Mouse (Mus musculus): ENCODE results near the gene Wdr60.
"Not testable (repeated sequence)": the region's sequence is repeated elsewhere in the genome, so short reads cannot be mapped to it uniquely, and the experiment has no call there.

The Wdr60 gene

GRCm38 (mm10) chr12:116262555-116263341 is at the start of gene Wdr60:
Gene Wdr60 (minus strand): TSS chr12:116263022.
- DNase-seq, result peak; percentile 89

GRCm38 (mm10) chr12:116308612-116309011 is 45.8 kb upstream of the Wdr60 start:
- no peak for DNase-seq

- no peak for DNase-seq
These were observed 45.0 kb upstream of the Wdr60 start for GRCm38 (mm10) chr12:116307870-116308269.

- no peak for DNase-seq
These were observed 43.2 kb upstream of the Wdr60 start for GRCm38 (mm10) chr12:116306042-116306441.

- DNase-seq, result no peak
These were observed 39.4 kb upstream of the Wdr60 start for GRCm38 (mm10) chr12:116302181-116302580.

GRCm38 (mm10) chr12:116299906-116300305 is 37.1 kb upstream of the Wdr60 start:
- no peak for DNase-seq

GRCm38 (mm10) chr12:116293599-116294292 is 30.9 kb upstream of the Wdr60 start:
- DNase-seq, result no peak

GRCm38 (mm10) chr12:116293185-116293584 is 30.4 kb upstream of the Wdr60 start:
- no peak for DNase-seq

GRCm38 (mm10) chr12:116283511-116283910 is 20.7 kb upstream of the Wdr60 start:
- DNase-seq, result no peak

- no peak for DNase-seq
These were observed 20.0 kb upstream of the Wdr60 start for GRCm38 (mm10) chr12:116282856-116283255.

GRCm38 (mm10) chr12:116281427-116282281 is 18.8 kb upstream of the Wdr60 start:
- DNase-seq, result peak; percentile 31

GRCm38 (mm10) chr12:116280653-116281364 is 18.0 kb upstream of the Wdr60 start, which contains the start of gene Esyt2:
Gene Esyt2 (plus strand): TSS chr12:116281196.
- DNase-seq, result peak; percentile 100

- DNase-seq, result no peak
These were observed 17.4 kb upstream of the Wdr60 start for GRCm38 (mm10) chr12:116280149-116280652.

- DNase-seq, result no peak
These were observed 16.4 kb upstream of the Wdr60 start for GRCm38 (mm10) chr12:116279181-116279580.

GRCm38 (mm10) chr12:116278541-116278940 is 15.7 kb upstream of the Wdr60 start:
- no peak for DNase-seq

- no peak for DNase-seq
These were observed 14.1 kb upstream of the Wdr60 start for GRCm38 (mm10) chr12:116276961-116277360.

- no peak for DNase-seq
These were observed 12.8 kb upstream of the Wdr60 start for GRCm38 (mm10) chr12:116275631-116276030.

- DNase-seq, result not testable (repeated sequence)
These were observed 12.3 kb upstream of the Wdr60 start, which contains the start of gene Gm11027 for GRCm38 (mm10) chr12:116275086-116275485. Gene Gm11027 (plus strand): TSS chr12:116275386.

- no peak for DNase-seq
These were observed 10.9 kb upstream of the Wdr60 start for GRCm38 (mm10) chr12:116273733-116274132.

GRCm38 (mm10) chr12:116271071-116271470 is 8.2 kb upstream of the Wdr60 start:
- DNase-seq, result no peak

- DNase-seq, result no peak
These were observed 7.7 kb upstream of the Wdr60 start for GRCm38 (mm10) chr12:116270538-116270937.

GRCm38 (mm10) chr12:116269450-116269849 is 6.6 kb upstream of the Wdr60 start:
- no peak for DNase-seq
